Mouse (Mus musculus) kidney, postnatal 0 days (tissue): ENCODE data around the gene Ccdc138. TPM values are rescaled to one million over a fixed set of nuclear protein-coding genes. Genes with fewer than 3 reads are reported as not detected.

ENCODE experiments used
- ATAC-seq: fragments of 200-750 bp; cut with Nextera tagmentation; replicated peaks from 2 replicates; pipeline ENCODE4 v1.8.0; 2017; ENCODE audit warnings: low read depth, moderate number of reproducible peaks, moderate TSS enrichment, moderate library complexity; ENCODE audit not compliant: low FRiP score
- DNase-seq: peaks from one replicate; pipeline ENCODE4 v3.0.0-alpha.2; 2016; ENCODE audit warnings: low spot score
- H3K27ac ChIP-seq: fragments of 300-500 bp; sonication (generic); 2 replicates; pipeline ENCODE4 v1.5.1; 2014; ENCODE audit warnings: mild to moderate bottlenecking
- H3K27me3 ChIP-seq: fragments of 300-500 bp; sonication (generic); 2 replicates; pipeline ENCODE4 v1.6.1; 2014; ENCODE audit warnings: low read length, mixed read lengths; ENCODE audit not compliant: insufficient read depth
- H3K36me3 ChIP-seq: fragments of 300-500 bp; sonication (generic); 2 replicates; pipeline ENCODE4 v1.6.1; 2014; ENCODE audit warnings: low read length, mixed read lengths; ENCODE audit not compliant: insufficient read depth
- H3K4me1 ChIP-seq: fragments of 300-500 bp; sonication (generic); replicated peaks from 2 replicates; pipeline ENCODE4 v1.6.1; 2014; ENCODE audit warnings: antibody characterized with exemption, low read length, mixed read lengths; ENCODE audit not compliant: insufficient read depth
- H3K4me2 ChIP-seq: fragments of 300-500 bp; sonication (generic); 2 replicates; pipeline ENCODE4 v1.6.1; 2014; ENCODE audit warnings: mild to moderate bottlenecking, low read length, moderate library complexity, mixed read lengths
- H3K4me3 ChIP-seq: fragments of 300-500 bp; sonication (generic); replicated peaks from 2 replicates; pipeline ENCODE4 v1.5.1; 2014; ENCODE audit warnings: low read depth, low read length
- H3K9ac ChIP-seq: fragments of 300-500 bp; sonication (generic); 2 replicates; pipeline ENCODE4 v1.6.1; 2014; ENCODE audit warnings: low read depth, low read length
- H3K9me3 ChIP-seq: fragments of 300-500 bp; sonication (generic); replicated peaks from 2 replicates; pipeline ENCODE4 v1.6.1; 2016; ENCODE audit warnings: low read length, inconsistent platforms, mixed read lengths
- CTCF ChIP-seq: IDR thresholded peaks from 2 replicates; pipeline ENCODE4 v1.5.1; 2016; ENCODE audit warnings: antibody characterized with exemption, low read depth, mild to moderate bottlenecking, moderate library complexity
- WGBS: fragments of 180-500 bp; shearing (Covaris S2); extraction: QIAGEN DNeasy Blood & Tissue Kit; methylation state at CpG from one replicate; pipeline ENCODE4 v1.1.7; 2014; 5-methylcytosine and 5-hydroxymethylcytosine counted together
- polyA plus RNA-seq: library from polyadenylated mRNA; unstranded; fragments of >200 nt; fragmentation: Nextera tagmentation; extraction: Ambion mirVana; gene quantifications from 2 replicates; pipeline ENCODE4 v1.2.1, GENCODE M21; 2015

Ccdc138 gene
- polyA plus RNA-seq, 1 experiment from 2014 or later: 4.6 TPM

DNA sequence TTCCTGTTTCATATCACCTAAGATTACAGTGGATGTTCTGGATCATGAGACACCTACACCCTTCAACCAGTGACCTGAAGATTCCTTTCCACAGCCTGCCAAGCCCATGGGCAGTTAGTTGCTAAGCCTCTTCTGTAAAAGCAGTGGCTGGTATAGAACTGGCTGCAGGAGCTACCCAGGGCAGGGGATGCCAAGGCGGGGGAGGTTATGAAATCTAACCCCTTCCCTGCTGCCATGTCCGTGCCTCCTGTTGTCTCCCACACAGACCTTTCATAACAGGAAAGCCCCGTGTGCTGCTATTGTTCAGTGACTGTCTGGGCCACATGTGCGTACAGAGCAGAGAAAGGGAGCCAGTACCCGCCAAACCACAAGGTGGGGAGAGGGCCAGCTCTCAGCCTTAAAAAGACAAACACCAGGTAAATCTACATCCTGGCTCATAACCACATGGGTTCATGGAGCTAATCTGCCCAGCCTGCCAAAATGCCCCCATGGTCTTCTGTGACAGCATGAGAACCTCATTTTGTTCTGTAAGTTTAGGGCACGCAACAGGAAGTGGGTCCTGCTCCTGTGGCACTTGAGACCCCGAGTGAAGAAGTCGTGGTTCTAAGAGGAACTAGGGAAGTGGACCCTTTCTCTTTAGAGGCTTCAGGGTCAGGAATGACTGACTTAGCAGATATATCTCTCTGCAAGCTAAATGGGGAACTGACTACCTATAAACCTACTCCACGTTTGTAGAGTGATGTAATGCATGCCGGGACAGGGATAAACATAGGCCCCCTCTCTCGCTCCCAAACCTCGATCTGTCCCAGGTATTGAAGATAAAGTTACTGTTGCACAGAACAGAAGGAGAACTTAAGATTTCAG lies 127.3 kb downstream of the Ccdc138 start:
- no peaks in the 10 kb centered on the region for H3K4me1 ChIP-seq
- H3K9ac ChIP-seq: no peak overlapping the region
- no peaks in the 10 kb centered on the region for H3K36me3 ChIP-seq
- no peak for DNase-seq
- WGBS: 53% methylated on average over 12 of the region's 12 CpGs
- TF ChIP-seq CTCF: no peak
- H3K27me3 ChIP-seq: no peaks in the 10 kb centered on the region
- H3K27ac ChIP-seq: no peak overlapping the region
- no peak for ATAC-seq
- no peaks in the 10 kb centered on the region for H3K9me3 ChIP-seq
- no peak overlapping the region for H3K4me2 ChIP-seq
- no peak overlapping the region for H3K4me3 ChIP-seq

Other genes starting within 250 kb of the Ccdc138 start
- gene Gcc2, start 242.5 kb upstream of the Ccdc138 start, polyA plus RNA-seq: 71.6 and 75.8 TPM in 2 replicates
- 143 and 159 TPM in 2 replicates for gene Lims1, start 174.5 kb upstream of the Ccdc138 start, polyA plus RNA-seq
- 16.0 and 16.4 TPM in 2 replicates for gene Ranbp2, start 51.0 kb upstream of the Ccdc138 start, polyA plus RNA-seq
- gene Edar, start 177.7 kb downstream of the Ccdc138 start, polyA plus RNA-seq: 0.51 and 0.64 TPM in 2 replicates
- gene Gm17542, start 220.3 kb downstream of the Ccdc138 start, polyA plus RNA-seq: not detected in 2 replicates